Mouse (Mus musculus): ENCODE results near the gene Mdh1b.

Gene Mdh1b

DNA sequence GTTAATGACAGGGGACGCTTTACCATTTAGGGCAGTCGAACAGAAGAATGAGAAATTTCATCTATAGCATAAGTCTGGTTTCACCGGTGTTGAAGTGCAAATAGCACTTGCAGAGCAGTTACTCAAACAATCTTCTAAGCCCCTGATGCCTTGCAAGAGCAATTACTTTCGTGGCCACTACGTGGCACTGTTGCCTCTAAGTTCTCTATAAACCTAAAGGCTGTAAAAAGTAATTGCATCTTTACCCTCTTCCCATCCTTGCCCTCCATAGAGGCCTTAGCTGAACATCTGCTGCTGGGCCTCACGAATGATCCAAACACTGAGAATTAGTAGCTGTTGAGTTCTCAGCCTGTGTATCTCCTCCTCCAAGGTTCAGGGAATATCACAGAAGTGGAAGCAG, 72.1 kb downstream of the Mdh1b start:
- DNase-seq (ENCODE audit: low spot score) = peak; percentile 11
